Mouse (Mus musculus): ENCODE measurements around the gene Olfr608. TPM values are rescaled to one million over a fixed set of nuclear protein-coding genes. Genes with fewer than 3 reads are reported as not detected.
"Not testable (repeated sequence)": the region's sequence is repeated elsewhere in the genome, so short reads cannot be mapped to it uniquely, and the experiment has no call there.

Gene Olfr608
- total RNA-seq (2021): not detected
- long read RNA-seq, experiment 1: 0 reads
- long read RNA-seq, experiment 2: 0 reads

DNA sequence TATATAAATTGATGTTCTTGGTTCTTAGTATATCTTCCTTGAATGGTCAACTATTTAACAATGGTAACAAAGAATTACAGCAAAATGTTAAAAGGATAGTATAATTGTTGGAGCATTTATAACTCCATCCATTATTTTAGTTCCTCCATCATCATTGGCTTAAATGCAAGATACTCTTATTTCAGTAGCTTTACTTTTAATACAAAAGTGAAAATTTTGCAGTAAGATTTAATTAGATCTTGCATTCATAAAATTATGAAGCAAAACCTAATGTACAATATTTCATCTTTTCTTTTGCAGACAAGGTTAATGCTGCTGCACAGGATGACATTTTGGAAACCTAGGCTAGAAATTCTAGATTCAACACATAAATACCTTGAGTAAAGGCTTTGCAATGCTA lies at the start of gene Olfr608:
TSS of gene Olfr608 (plus strand) at position 301 of the 400 bp plus-strand sequence.
- no peak for DNase-seq

DNA sequence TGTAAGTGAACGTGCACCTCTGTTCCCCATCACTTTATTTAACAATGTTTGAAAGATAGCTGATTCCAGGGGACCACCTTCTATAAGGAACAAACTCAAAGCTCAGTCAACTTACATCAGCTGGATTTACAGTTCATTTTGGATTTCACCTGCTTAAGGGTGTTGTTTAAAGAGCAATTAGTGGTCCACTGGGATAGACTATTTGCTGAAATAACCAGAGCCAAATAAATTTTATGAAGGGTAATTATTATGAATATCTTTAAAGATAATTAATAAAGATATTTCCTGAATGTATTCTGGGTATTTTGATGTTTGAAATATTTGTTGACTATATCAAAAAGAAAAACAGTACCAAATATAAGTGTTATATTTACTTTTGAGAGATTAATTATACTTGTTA lies 24.3 kb upstream of the Olfr608 start, which contains the start of gene Olfr605:
TSS of gene Olfr605 (minus strand) at position 101 of the 400 bp plus-strand sequence.
- no peak for DNase-seq

DNA sequence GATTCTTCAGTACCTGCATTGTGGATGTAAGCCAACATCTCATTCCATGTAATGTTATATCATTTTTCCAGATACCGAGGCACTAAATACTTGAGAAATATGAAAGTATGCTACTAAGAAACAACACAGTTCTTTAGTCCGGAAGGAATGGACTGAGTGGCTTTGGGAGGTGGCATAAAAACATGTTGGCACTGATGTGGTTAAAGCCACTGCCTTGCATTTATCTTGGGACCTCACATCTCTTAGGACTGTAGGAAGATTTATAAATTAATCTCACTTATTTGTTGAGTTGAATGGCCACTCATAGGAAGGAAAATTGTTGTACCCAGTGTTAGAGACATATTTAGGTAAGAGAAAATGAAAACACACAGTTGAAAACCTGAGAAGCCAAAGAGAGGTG lies 20.9 kb upstream of the Olfr608 start, which contains the start of gene Olfr606:
TSS of gene Olfr606 (plus strand) at position 301 of the 400 bp plus-strand sequence.
- no peak for DNase-seq

DNA sequence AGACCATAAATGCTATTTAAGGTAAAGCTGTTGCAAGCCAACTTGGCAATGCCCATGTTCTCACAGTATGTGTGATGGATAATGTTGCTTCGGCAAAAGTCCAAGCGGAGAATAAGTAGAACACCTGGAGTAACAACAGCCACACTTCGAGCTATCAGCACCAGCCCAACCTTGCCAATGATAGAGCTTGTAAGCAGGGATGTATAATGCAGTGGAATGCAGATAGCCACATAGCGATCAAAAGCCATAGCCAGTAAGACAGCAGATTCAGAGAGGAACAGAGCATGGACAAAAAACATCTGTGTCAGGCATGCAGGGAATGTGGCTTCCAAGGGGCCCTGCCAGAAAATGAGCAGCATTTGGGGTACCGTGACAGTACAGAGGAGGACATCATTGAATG lies 9.1 kb upstream of the Olfr608 start:
- DNase-seq: no peak

DNA sequence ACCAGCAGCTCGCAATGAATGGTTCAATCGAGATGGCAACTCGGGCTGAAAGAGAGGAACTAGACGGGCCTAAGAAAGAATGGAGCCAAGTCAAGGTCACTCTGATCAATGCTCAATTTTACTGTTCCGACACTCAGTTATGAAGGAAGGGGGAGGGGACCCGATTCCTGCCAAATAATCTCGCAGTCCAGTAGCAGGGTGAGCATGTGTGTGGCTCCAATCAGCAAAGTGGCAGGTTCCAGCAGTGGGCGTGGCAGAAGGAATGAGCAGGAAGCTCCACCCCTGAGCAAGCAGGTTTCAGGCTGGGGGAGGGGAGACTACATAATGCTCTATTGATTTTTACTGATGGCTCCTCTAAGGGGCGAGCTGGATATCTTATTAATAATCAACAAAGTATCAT lies 7.4 kb downstream of the Olfr608 start:
- not testable (repeated sequence) for DNase-seq

DNA sequence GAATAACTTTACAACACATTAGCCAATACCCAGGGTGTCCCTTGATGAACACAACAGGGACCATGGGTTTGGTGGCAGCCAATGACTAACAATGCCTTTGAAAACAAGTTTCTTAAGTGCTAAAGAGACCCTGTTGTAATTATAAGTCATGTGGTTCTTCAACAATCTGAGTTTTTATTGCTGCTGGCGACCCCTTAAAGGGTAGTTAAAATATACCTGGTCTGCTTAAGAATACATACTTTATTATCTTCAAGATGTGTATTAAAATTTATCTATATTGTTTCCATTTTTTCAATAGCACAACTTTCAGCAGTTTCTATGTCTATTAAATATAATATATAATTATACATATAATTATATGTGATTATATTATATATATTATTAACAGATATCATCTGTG lies 28.3 kb downstream of the Olfr608 start, which contains the start of gene Olfr609:
TSS of gene Olfr609 (minus strand) at position 101 of the 400 bp plus-strand sequence.
- no peak for DNase-seq

DNA sequence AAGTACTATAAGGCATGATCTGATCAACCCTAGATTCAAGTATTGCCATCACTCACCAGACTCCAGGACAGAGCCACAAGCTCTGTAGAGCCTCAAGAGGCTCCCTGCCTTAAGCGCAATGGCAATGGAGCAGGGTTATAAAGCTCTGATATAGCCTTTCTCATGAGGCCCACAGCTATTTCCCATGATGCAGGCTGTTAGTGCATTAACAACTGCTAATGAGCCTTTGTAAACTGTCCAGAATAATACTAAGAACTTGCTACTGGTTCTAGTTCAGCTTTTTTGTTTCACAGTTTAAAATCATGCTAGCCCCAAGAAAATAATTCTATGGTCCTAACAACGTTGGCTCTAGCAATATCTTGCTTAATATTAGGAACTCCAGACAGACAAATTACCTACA lies 42.3 kb downstream of the Olfr608 start, which contains the start of gene Olfr610:
TSS of gene Olfr610 (minus strand) at position 101 of the 400 bp plus-strand sequence.
- DNase-seq: no peak

DNA sequence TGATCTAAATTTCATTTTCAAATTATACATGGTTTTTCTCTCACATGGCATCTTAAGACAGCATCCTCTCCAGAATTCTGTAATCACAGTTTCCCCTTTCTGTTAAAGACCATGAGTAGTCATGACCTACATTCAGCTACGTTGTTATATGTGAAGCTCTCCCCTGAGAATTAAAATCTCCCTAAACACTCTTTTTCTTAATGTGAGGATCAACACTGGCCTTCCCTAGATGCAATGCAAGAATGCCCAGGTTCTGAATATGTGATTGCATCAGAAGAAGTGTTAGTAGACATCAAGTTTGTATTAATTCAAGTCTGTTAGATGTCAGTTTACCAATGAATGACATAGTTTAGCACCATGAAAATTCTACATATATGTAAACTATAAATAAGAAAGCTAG lies 51.1 kb downstream of the Olfr608 start, which contains the start of gene Olfr611:
TSS of gene Olfr611 (minus strand) at position 101 of the 400 bp plus-strand sequence.
- DNase-seq: not testable (repeated sequence)

Other genes starting within 250 kb of the Olfr608 start
- not detected for gene Usp17ld, start 217.4 kb upstream of the Olfr608 start, total RNA-seq (2021)
- not detected for gene Olfr596, start 164.2 kb upstream of the Olfr608 start, total RNA-seq (2021)
- not detected for gene Olfr597, start 153.6 kb upstream of the Olfr608 start, total RNA-seq (2021)
- gene Olfr598, start 146.3 kb upstream of the Olfr608 start, total RNA-seq (2021): not detected
- not detected for gene Olfr599, start 134.0 kb upstream of the Olfr608 start, total RNA-seq (2021)
- not detected for gene Olfr600, start 120.2 kb upstream of the Olfr608 start, total RNA-seq (2021)
- gene Olfr601, start 107.2 kb upstream of the Olfr608 start, total RNA-seq (2021): not detected
- not detected for gene Olfr603, start 83.7 kb upstream of the Olfr608 start, total RNA-seq (2021)
- gene Usp17lc, start 54.8 kb upstream of the Olfr608 start, total RNA-seq (2021): not detected
- not detected for gene Olfr605, start 24.4 kb upstream of the Olfr608 start, total RNA-seq (2021)
- gene Olfr606, start 20.8 kb upstream of the Olfr608 start, total RNA-seq (2021): not detected
- not detected for gene Olfr607, start 5.7 kb upstream of the Olfr608 start, total RNA-seq (2021)
- not detected for gene Olfr609, start 28.2 kb downstream of the Olfr608 start, total RNA-seq (2021)
- gene Olfr610, start 42.2 kb downstream of the Olfr608 start, total RNA-seq (2021): not detected
- not detected for gene Olfr611, start 51.0 kb downstream of the Olfr608 start, total RNA-seq (2021)
- not detected for gene Olfr612, start 72.8 kb downstream of the Olfr608 start, total RNA-seq (2021)
- gene Olfr613, start 78.2 kb downstream of the Olfr608 start, total RNA-seq (2021): not detected
- gene Olfr615, start 86.2 kb downstream of the Olfr608 start, total RNA-seq (2021): not detected
- not detected for gene Olfr616, start 99.3 kb downstream of the Olfr608 start, total RNA-seq (2021)
- not detected for gene Olfr617, start 103.2 kb downstream of the Olfr608 start, total RNA-seq (2021)
- gene Olfr618, start 120.2 kb downstream of the Olfr608 start, total RNA-seq (2021): not detected
- gene Olfr619, start 130.7 kb downstream of the Olfr608 start, total RNA-seq (2021): not detected
- gene Olfr620, start 142.7 kb downstream of the Olfr608 start, total RNA-seq (2021): not detected
- not detected for gene Olfr622, start 172.8 kb downstream of the Olfr608 start, total RNA-seq (2021)
- gene Olfr623, start 193.8 kb downstream of the Olfr608 start, total RNA-seq (2021): not detected
- not detected for gene Olfr624, start 201.3 kb downstream of the Olfr608 start, total RNA-seq (2021)
- not detected for gene Olfr625-ps1, start 212.8 kb downstream of the Olfr608 start, total RNA-seq (2021)
- not detected for gene Olfr243, start 244.8 kb downstream of the Olfr608 start, total RNA-seq (2021)